Mouse (Mus musculus) lung, postnatal 10 days (tissue): ENCODE data around the gene Sec24d.

Experiments used
- DNase-seq: peaks from one replicate; pipeline ENCODE4 v3.0.0; 2021

Sec24d gene

GRCm38 (mm10) chr3:123411821-123412578 lies 144.7 kb downstream of the Sec24d start:
- DNase-seq = no peak

GRCm38 (mm10) chr3:123413173-123413572 lies 145.9 kb downstream of the Sec24d start:
- DNase-seq = no peak
